Mouse (Mus musculus) CH12.LX (cell line): ENCODE measurements at regions not wholly inside any gene's neighbourhood (a gene's known extent, or its start where the extent isn't known, plus 50 kb on each side); places are given as distances from the start of the nearest gene placed in this dataset.

ENCODE experiments used
- DNase-seq: peaks from one replicate; pipeline ENCODE4 v3.0.0-alpha.2; 2013; ENCODE audit errors: extremely low read depth
- H3K27ac ChIP-seq: 2 replicates; pipeline ENCODE4 v1.5.1; 2012; ENCODE audit warnings: low read depth, mild to moderate bottlenecking, control low read depth, moderate library complexity; ENCODE audit not compliant: insufficient read depth
- H3K27me3 ChIP-seq: replicated peaks from 2 replicates; pipeline ENCODE3; 2012; ENCODE audit warnings: inconsistent platforms
- H3K36me3 ChIP-seq, 2 experiments: replicated peaks in 1 of 2; 2 replicates each; pipeline versions ENCODE3 to v1.6.1; 2012; ENCODE audit warnings: inconsistent platforms in 1 of 2, low read length in 1 of 2, mild to moderate bottlenecking in 1 of 2, mixed read lengths in 1 of 2, moderate library complexity in 1 of 2; ENCODE audit not compliant: control insufficient read depth in 1 of 2, insufficient read depth in 1 of 2
- H3K4me1 ChIP-seq, 2 experiments: 2 replicates each; pipeline ENCODE4 v1.6.1; 2012; ENCODE audit warnings: inconsistent platforms in 1 of 2, moderate library complexity in 1 of 2; ENCODE audit not compliant: insufficient read depth in 2 of 2, control insufficient read depth in 1 of 2
- H3K4me2 ChIP-seq: 2 replicates; pipeline ENCODE4 v1.6.1; 2012; ENCODE audit warnings: low read depth, mild to moderate bottlenecking, control low read depth; ENCODE audit not compliant: poor library complexity, insufficient read depth, severe bottlenecking
- H3K4me3 ChIP-seq, 3 experiments: fragments of 150-350 bp in 1 of 3; sonication (generic) in 1 of 3; replicated peaks in 1 of 3; 2 replicates each; pipeline versions ENCODE3 to v1.5.1; 2011 to 2012; ENCODE audit warnings: low read depth in 2 of 3, low read length in 2 of 3, mild to moderate bottlenecking in 2 of 3, moderate library complexity in 2 of 3, control low read depth in 1 of 3, improper control_type of control experiment in 1 of 3, inconsistent platforms in 1 of 3, mixed read lengths in 1 of 3; ENCODE audit not compliant: poor library complexity in 1 of 3
- H3K79me2 ChIP-seq: replicated peaks from 2 replicates; pipeline ENCODE4 v1.6.1; 2012; ENCODE audit warnings: mild to moderate bottlenecking, moderate library complexity; ENCODE audit not compliant: control insufficient read depth, poor library complexity, insufficient read depth, severe bottlenecking; ENCODE audit errors: extremely low read depth
- H3K9ac ChIP-seq: 2 replicates; pipeline ENCODE4 v1.6.1; 2012; ENCODE audit warnings: low read depth, mild to moderate bottlenecking, control low read depth, moderate library complexity; ENCODE audit not compliant: insufficient read depth
- H3K9me3 ChIP-seq: replicated peaks from 2 replicates; pipeline ENCODE3; 2012; ENCODE audit warnings: low read length, inconsistent platforms, mixed read lengths
- BHLHE40 ChIP-seq: IDR thresholded peaks from 2 replicates; pipeline ENCODE4 v1.6.1; 2011; ENCODE audit warnings: mild to moderate bottlenecking, low read depth, low read length, improper control_type of control experiment
- CHD1 ChIP-seq: IDR thresholded peaks from 2 replicates; pipeline ENCODE4 v1.6.1; 2012; ENCODE audit warnings: low read depth, low read length, improper control_type of control experiment, inconsistent platforms
- CHD2 ChIP-seq: IDR thresholded peaks from 2 replicates; pipeline ENCODE4 v1.6.1; 2011; ENCODE audit warnings: low read length, improper control_type of control experiment
- ELF1 ChIP-seq: IDR thresholded peaks from 2 replicates; pipeline ENCODE4 v1.6.1; 2014; ENCODE audit warnings: low read depth, mild to moderate bottlenecking, inconsistent platforms, low read length, improper control_type of control experiment
- EP300 ChIP-seq: IDR thresholded peaks from 2 replicates; pipeline ENCODE4 v1.6.1; 2011; ENCODE audit warnings: low read length, improper control_type of control experiment
- JUN ChIP-seq: IDR thresholded peaks from 2 replicates; pipeline ENCODE4 v1.6.1; 2011; ENCODE audit warnings: low read depth, mild to moderate bottlenecking, low read length, improper control_type of control experiment, moderate library complexity; ENCODE audit not compliant: insufficient read depth
- JUND ChIP-seq: conservative IDR thresholded peaks from 2 replicates; pipeline ENCODE4 v1.6.1; 2011; ENCODE audit warnings: low read depth, low read length, improper control_type of control experiment
- MAFK ChIP-seq: IDR thresholded peaks from 2 replicates; pipeline ENCODE4 v1.6.1; 2011; ENCODE audit warnings: low read length, improper control_type of control experiment; ENCODE audit not compliant: insufficient replicate concordance
- MAZ ChIP-seq: IDR thresholded peaks from 2 replicates; pipeline ENCODE4 v1.6.1; 2012; ENCODE audit warnings: low read depth, mild to moderate bottlenecking, inconsistent platforms, low read length, improper control_type of control experiment, moderate library complexity
- MEF2A ChIP-seq: IDR thresholded peaks from 2 replicates; pipeline ENCODE4 v1.6.1; 2014; ENCODE audit warnings: low read depth, mild to moderate bottlenecking, inconsistent platforms, low read length, improper control_type of control experiment, borderline replicate concordance
- MYC ChIP-seq: IDR thresholded peaks from 2 replicates; pipeline ENCODE4 v1.6.1; 2011; ENCODE audit warnings: low read depth, mild to moderate bottlenecking, improper control_type of control experiment, low read length
- NRF1 ChIP-seq: IDR thresholded peaks from 2 replicates; pipeline ENCODE4 v1.6.1; 2014; ENCODE audit warnings: low read depth, mild to moderate bottlenecking, inconsistent platforms, low read length, improper control_type of control experiment, moderate library complexity
- POLR2AphosphoS2 ChIP-seq: IDR thresholded peaks from 2 replicates; pipeline ENCODE4 v1.6.1; 2011; ENCODE audit warnings: low read depth, low read length, improper control_type of control experiment
- RAD21 ChIP-seq: IDR thresholded peaks from 2 replicates; pipeline ENCODE4 v1.6.1; 2011; ENCODE audit warnings: low read depth, mild to moderate bottlenecking, low read length, improper control_type of control experiment, moderate library complexity
- SMC3 ChIP-seq: IDR thresholded peaks from 2 replicates; pipeline ENCODE4 v1.6.1; 2011; ENCODE audit warnings: low read depth, low read length, improper control_type of control experiment
- TCF12 ChIP-seq: IDR thresholded peaks from 2 replicates; pipeline ENCODE4 v1.6.1; 2014; ENCODE audit warnings: low read depth, mild to moderate bottlenecking, inconsistent platforms, low read length, improper control_type of control experiment
- UBTF ChIP-seq: IDR thresholded peaks from 2 replicates; pipeline ENCODE4 v1.6.1; 2012; ENCODE audit warnings: low read depth, mild to moderate bottlenecking, inconsistent platforms, low read length, improper control_type of control experiment, moderate library complexity
- USF1 ChIP-seq: IDR thresholded peaks from 2 replicates; pipeline ENCODE4 v1.6.1; 2014; ENCODE audit warnings: low read depth, mild to moderate bottlenecking, inconsistent platforms, low read length, improper control_type of control experiment
- ZC3H11A ChIP-seq: IDR thresholded peaks from 2 replicates; pipeline ENCODE4 v1.6.1; 2012; ENCODE audit warnings: low read depth, mild to moderate bottlenecking, inconsistent platforms, low read length, improper control_type of control experiment
- ZNF384 ChIP-seq: IDR thresholded peaks from 2 replicates; pipeline ENCODE4 v1.6.1; 2012; ENCODE audit warnings: low read depth, low read length, improper control_type of control experiment, inconsistent platforms
- dilution Hi-C: fragments of 300-500 bp; cut with MboI; formaldehyde crosslinking; loops from 2 replicates; pipeline ENCODE4 v1.14.3; 2020; ENCODE audit warnings: low sequenced_read_pairs; ENCODE audit not compliant: extremely low pct_unique_long_range_greater_than_20kb, extremely low pct_ligation_motif_present
- in situ Hi-C: fragments of 300-500 bp; cut with MboI; formaldehyde crosslinking; loops from 3 replicates; pipeline ENCODE4 v1.14.3; 2019; ENCODE audit warnings: low sequenced_read_pairs, low pct_ligation_motif_present, low pct_unique_long_range_greater_than_20kb, mixed read lengths

- no peaks in the 10 kb centered on the region for H3K36me3 ChIP-seq
- no peak overlapping the region for H3K4me3 ChIP-seq
- dilution Hi-C loops (no loop called here), in situ Hi-C loops (no loop called here)
- no peak for TF ChIP-seq EP300
- TF ChIP-seq CHD1: no peak
- no peak for TF ChIP-seq RAD21
- TF ChIP-seq JUND: no peak
- TF ChIP-seq POLR2AphosphoS2: no peak
- TF ChIP-seq TCF12: no peak
- no peak for DNase-seq
- no peak overlapping the region for H3K27ac ChIP-seq
- no peak overlapping the region for H3K4me2 ChIP-seq
- peaks cover 90% of the 10 kb centered on the region for H3K9me3 ChIP-seq
- no peaks in the 10 kb centered on the region for H3K27me3 ChIP-seq
- no peak overlapping the region for H3K9ac ChIP-seq
- no peaks in the 10 kb centered on the region for H3K79me2 ChIP-seq
- no peaks in the 10 kb centered on the region for H3K4me1 ChIP-seq
Measured at GRCm38 (mm10) chr17:49215281-49215680, 212.9 kb upstream of the Mocs1 start.

GRCm38 (mm10) chr17:49219512-49220197 is 208.5 kb upstream of the Mocs1 start:
- Histone ChIP-seq H3K79me2 (no peaks in the 10 kb centered on the region), H3K9ac (no peak overlapping the region), H3K9me3 (peaks cover 89% of the 10 kb centered on the region), H3K4me1 (no peaks in the 10 kb centered on the region), H3K4me3 (no peak overlapping the region), H3K27ac (no peak overlapping the region), H3K4me2 (no peak overlapping the region), H3K36me3 (no peaks in the 10 kb centered on the region), H3K27me3 (no peaks in the 10 kb centered on the region)
- in situ Hi-C loops: no loop called here
- no peak for DNase-seq
- TF ChIP-seq NRF1: no peak
- dilution Hi-C loops: no loop called here

GRCm38 (mm10) chr17:49223212-49223611 is 204.9 kb upstream of the Mocs1 start:
- H3K27ac ChIP-seq: no peak overlapping the region
- dilution Hi-C loops: no loop called here
- DNase-seq: no peak
- in situ Hi-C loops: no loop called here
- H3K27me3 ChIP-seq: no peaks in the 10 kb centered on the region
- TF ChIP-seq BHLHE40 (no peak), USF1 (no peak), JUND (no peak), NRF1 (no peak), MEF2A (no peak), MYC (no peak), CHD1 (no peak), CHD2 (no peak), SMC3 (no peak), RAD21 (no peak), MAZ (no peak), MAFK (no peak), JUN (no peak), ZC3H11A (no peak), UBTF (no peak), ELF1 (no peak), ZNF384 (no peak)
- H3K4me2 ChIP-seq: no peak overlapping the region
- no peak overlapping the region for H3K4me3 ChIP-seq
- no peak overlapping the region for H3K9ac ChIP-seq
- no peaks in the 10 kb centered on the region for H3K4me1 ChIP-seq
- no peaks in the 10 kb centered on the region for H3K36me3 ChIP-seq
- peaks cover 86% of the 10 kb centered on the region for H3K9me3 ChIP-seq
- H3K79me2 ChIP-seq: no peaks in the 10 kb centered on the region
